Mouse (Mus musculus): ENCODE measurements around the gene Fam181b. TPM values are rescaled to one million over a fixed set of nuclear protein-coding genes. Genes with fewer than 3 reads are reported as not detected.

Fam181b gene
- total and polyA plus RNA-seq, 3 experiments, result 1.4 to 5.0 (median 4.4) TPM

DNA sequence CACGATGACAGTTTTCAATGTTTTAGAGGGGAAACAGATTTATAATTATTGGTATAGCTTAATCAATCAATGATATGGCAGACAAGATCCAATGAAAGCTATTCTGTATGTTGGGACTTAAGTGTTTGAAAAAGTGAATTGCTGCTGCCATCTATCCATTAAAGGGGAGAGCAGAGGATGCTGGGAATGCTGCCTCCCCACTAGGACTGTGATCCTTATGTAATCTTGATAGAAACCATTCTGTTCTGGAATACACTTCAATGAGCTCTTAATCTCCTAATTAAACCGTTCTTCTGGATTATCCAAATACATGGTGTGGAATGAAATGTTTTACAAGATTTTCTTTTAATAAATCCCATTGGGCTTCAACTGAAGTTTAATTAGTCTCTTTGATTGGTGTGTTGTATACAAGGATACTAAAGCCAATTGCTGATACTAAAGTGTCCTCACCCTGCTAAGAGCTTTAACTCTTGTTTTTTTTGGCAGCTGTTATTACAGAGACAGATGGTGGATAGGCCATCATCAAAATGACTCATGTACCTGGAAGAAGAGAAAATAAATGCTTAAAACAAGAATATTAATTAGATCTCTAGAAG lies 30.8 kb downstream of the Fam181b start:
- no peaks in the 10 kb centered on the region for H3K4me1 ChIP-seq (ENCODE audit: control insufficient read depth, insufficient read depth, low read length)
- intact Hi-C loops (cut with DNase I), result no loop called here
- no peak overlapping the region for H3K4me3 ChIP-seq
- WGBS, result 63% methylated on average over 2 of the region's 2 CpGs
- H3K79me2 ChIP-seq (replicated peaks; ENCODE audit: control insufficient read depth, insufficient read depth, low read length), result no peaks in the 10 kb centered on the region
- no peaks in the 10 kb centered on the region for H3K36me3 ChIP-seq (ENCODE audit: control insufficient read depth, insufficient read depth, low read length)
- H3K9ac ChIP-seq (ENCODE audit: low read depth, low read length), result no peak overlapping the region
- no peak overlapping the region for H3K27ac ChIP-seq
- no peak for TF ChIP-seq POLR2A (IDR thresholded peaks at IDR 0.05; ENCODE audit: insufficient read depth, low read depth, low read length)
- no peak for TF ChIP-seq CTCF (IDR thresholded peaks at IDR 0.05)
- no peak for TF ChIP-seq EP300 (IDR thresholded peaks at IDR 0.05; ENCODE audit: insufficient read depth, low read depth, low read length)
- no peak for DNase-seq
- no peaks in the 10 kb centered on the region for H3K27me3 ChIP-seq (ENCODE audit: control insufficient read depth, insufficient read depth, low read length)

DNA sequence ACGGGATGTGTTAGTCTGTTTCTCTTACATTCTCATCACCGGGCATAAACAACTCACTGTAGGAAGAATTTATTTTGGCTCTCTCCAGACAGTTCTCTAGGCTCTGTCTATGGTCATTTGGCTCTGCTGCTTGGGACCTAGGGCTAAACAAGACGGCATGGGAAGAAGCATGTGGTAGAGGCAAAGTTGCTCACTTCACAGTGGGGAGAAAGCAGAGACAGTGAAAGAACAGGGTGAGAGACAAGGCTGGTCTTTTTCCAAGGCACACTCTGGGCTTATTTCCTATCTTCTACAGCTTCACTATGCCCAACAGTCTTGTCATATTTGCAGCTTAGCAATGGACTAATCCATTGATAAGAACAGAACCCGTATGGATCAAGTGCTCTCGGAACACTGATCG lies 31.4 kb downstream of the Fam181b start:
- DNase-seq, result no peak
- TF ChIP-seq POLR2A (IDR thresholded peaks at IDR 0.05; ENCODE audit: insufficient read depth, low read depth, low read length) (no peak), CTCF (IDR thresholded peaks at IDR 0.05) (no peak), EP300 (IDR thresholded peaks at IDR 0.05; ENCODE audit: insufficient read depth, low read depth, low read length) (no peak)
- Histone ChIP-seq H3K9ac (ENCODE audit: low read depth, low read length) (no peak overlapping the region), H3K27ac (no peak overlapping the region), H3K4me3 (no peak overlapping the region), H3K4me1 (ENCODE audit: control insufficient read depth, insufficient read depth, low read length) (no peaks in the 10 kb centered on the region), H3K27me3 (ENCODE audit: control insufficient read depth, insufficient read depth, low read length) (no peaks in the 10 kb centered on the region), H3K79me2 (replicated peaks; ENCODE audit: control insufficient read depth, insufficient read depth, low read length) (no peaks in the 10 kb centered on the region), H3K36me3 (ENCODE audit: control insufficient read depth, insufficient read depth, low read length) (no peaks in the 10 kb centered on the region)
- intact Hi-C loops (cut with DNase I), result no loop called here
- 85% methylated on average over 6 of the region's 6 CpGs for WGBS

DNA sequence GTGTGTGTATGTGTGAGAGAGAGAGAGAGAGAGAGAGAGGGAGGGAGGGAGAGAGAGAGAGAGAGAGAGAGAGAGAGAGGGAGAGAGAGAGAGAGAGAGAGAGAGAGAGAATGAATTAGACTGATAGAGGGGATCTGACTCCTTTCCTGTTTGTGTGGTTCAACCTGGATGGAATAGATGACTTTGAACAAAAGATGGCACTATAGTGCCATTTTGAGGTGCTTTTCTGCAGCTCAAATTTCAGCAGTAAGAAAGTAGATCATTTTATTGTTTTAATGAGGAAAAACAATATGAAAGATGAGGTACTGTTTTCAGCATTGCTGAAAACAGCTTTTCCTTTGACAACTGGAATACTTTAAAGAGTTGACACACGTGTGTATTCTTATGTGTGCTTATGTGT lies 37.9 kb downstream of the Fam181b start:
- Histone ChIP-seq H3K9ac (ENCODE audit: low read depth, low read length) (no peak overlapping the region), H3K27ac (no peak overlapping the region), H3K36me3 (ENCODE audit: control insufficient read depth, insufficient read depth, low read length) (no peaks in the 10 kb centered on the region), H3K79me2 (replicated peaks; ENCODE audit: control insufficient read depth, insufficient read depth, low read length) (no peaks in the 10 kb centered on the region), H3K4me3 (no peak overlapping the region), H3K4me1 (ENCODE audit: control insufficient read depth, insufficient read depth, low read length) (no peaks in the 10 kb centered on the region), H3K27me3 (ENCODE audit: control insufficient read depth, insufficient read depth, low read length) (no peaks in the 10 kb centered on the region)
- DNase-seq, result no peak
- TF ChIP-seq POLR2A (IDR thresholded peaks at IDR 0.05; ENCODE audit: insufficient read depth, low read depth, low read length) (no peak), CTCF (IDR thresholded peaks at IDR 0.05) (peak; percentile 31)
- 50% methylated on average over 1 of the region's 1 CpGs for WGBS
- intact Hi-C loops (cut with DNase I), result no loop called here

DNA sequence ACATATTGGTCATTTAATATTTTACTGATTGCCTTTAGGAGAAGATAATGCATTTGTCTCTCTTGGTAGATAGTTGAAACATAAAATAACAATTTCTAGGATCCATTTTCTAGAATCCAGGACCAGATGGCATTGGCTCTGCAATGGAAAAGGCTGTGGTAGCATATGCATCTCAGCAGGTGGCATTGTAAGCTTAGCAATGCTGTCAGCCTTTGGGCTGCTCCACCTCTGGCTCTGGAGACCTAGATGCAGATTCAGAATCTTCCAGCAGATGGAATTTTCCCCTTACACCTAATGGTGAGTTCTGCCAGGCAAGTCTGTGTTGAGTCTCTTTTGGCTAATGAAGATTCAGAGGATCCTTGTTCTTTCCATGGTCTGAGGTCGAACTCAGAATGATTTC lies 44.3 kb downstream of the Fam181b start:
- Histone ChIP-seq H3K4me1 (ENCODE audit: control insufficient read depth, insufficient read depth, low read length) (no peaks in the 10 kb centered on the region), H3K27ac (no peak overlapping the region), H3K36me3 (ENCODE audit: control insufficient read depth, insufficient read depth, low read length) (no peaks in the 10 kb centered on the region), H3K4me3 (no peak overlapping the region), H3K79me2 (replicated peaks; ENCODE audit: control insufficient read depth, insufficient read depth, low read length) (no peaks in the 10 kb centered on the region), H3K27me3 (ENCODE audit: control insufficient read depth, insufficient read depth, low read length) (no peaks in the 10 kb centered on the region), H3K9ac (ENCODE audit: low read depth, low read length) (no peak overlapping the region)
- intact Hi-C loops (cut with DNase I), result no loop called here
- DNase-seq, result no peak
- TF ChIP-seq EP300 (IDR thresholded peaks at IDR 0.05; ENCODE audit: insufficient read depth, low read depth, low read length) (0 out of 2 replicates have a peak, but pooled peaks have one; percentile 50), CTCF (IDR thresholded peaks at IDR 0.05) (peak; percentile 76), POLR2A (IDR thresholded peaks at IDR 0.05; ENCODE audit: insufficient read depth, low read depth, low read length) (no peak)
- 55% methylated on average over 1 of the region's 1 CpGs for WGBS

Other genes with a start within 250 kb of the Fam181b start
- under 1 TPM; 0.30 to 0.44 TPM for gene Ddias, start 205.6 kb upstream of the Fam181b start, total RNA-seq (2021)
- gene Ddias, start 205.6 kb upstream of the Fam181b start, polyA plus RNA-seq (2012; rRNA removed), result 0.09 and 0.16 TPM in 2 replicates
- gene Prcp, start 205.4 kb upstream of the Fam181b start, total RNA-seq (2021), result 10 to 100 TPM; 10.1 to 10.2 TPM
- 13.2 and 18.8 TPM in 2 replicates for gene Prcp, start 205.4 kb upstream of the Fam181b start, polyA plus RNA-seq (2012; rRNA removed)